Mouse (Mus musculus) duodenum, adult 2 months (tissue): ENCODE data around the gene Zfp839. TPM values are rescaled to one million over a fixed set of nuclear protein-coding genes. Genes with fewer than 3 reads are reported as not detected.

Experiments
- polyA plus RNA-seq: library from polyadenylated mRNA; depleted of rRNA; stranded (reverse); fragments of >200 nt; gene quantifications from 2 replicates; pipeline ENCODE4 v1.2.3, GENCODE M21; 2012; ENCODE audit warnings: low replicate concordance; rRNA removed

The Zfp839 gene
- polyA plus RNA-seq: 2.6 and 5.6 TPM in 2 replicates

DNA sequence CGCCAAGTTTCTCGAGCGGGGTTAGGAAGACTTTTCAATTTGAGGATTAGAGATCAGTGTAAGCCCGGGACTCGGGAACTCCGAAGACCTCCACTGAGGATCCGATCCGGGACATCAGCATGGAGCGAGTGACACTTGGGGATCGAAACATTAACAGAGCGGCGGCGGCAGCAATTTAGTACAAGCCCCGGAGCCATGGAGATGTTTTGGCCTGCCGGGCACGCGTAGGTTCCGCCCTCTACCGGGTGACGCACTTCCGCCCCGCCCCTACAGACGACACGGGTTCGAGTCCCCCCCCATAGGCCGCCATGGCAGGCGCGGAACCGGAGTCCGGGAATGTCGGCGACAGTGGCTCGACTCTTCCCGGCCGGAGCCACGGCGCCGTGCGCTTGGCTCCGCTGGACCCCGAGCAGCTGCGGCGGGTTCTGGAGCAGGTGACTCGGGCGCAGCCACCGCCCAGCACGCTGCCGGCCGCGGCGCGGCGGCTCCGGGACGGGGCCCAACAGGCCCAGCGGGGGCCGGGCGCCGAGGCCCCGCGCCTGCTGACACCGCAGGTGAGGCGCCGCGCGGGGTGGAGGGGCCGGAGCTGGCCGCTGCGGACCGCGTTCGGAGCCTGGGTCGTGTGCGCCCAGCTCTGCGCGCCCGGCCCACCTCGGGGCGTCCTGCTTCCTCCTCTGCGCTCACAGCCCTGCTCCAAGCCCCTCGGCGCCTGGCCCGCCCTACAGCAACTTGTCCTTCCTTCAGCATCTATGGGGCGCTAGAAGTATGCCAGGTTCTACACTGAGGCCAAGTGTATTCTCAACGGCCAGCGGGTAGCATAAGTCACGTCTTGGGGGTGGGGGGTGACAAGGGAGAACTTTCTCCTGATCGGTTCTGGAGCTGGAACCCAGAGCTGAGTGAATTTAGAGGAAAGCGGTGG lies at the start of gene Zfp839:
Gene Zfp839, plus strand, starts transcription at position 244 of the 919 bp plus-strand sequence.

DNA sequence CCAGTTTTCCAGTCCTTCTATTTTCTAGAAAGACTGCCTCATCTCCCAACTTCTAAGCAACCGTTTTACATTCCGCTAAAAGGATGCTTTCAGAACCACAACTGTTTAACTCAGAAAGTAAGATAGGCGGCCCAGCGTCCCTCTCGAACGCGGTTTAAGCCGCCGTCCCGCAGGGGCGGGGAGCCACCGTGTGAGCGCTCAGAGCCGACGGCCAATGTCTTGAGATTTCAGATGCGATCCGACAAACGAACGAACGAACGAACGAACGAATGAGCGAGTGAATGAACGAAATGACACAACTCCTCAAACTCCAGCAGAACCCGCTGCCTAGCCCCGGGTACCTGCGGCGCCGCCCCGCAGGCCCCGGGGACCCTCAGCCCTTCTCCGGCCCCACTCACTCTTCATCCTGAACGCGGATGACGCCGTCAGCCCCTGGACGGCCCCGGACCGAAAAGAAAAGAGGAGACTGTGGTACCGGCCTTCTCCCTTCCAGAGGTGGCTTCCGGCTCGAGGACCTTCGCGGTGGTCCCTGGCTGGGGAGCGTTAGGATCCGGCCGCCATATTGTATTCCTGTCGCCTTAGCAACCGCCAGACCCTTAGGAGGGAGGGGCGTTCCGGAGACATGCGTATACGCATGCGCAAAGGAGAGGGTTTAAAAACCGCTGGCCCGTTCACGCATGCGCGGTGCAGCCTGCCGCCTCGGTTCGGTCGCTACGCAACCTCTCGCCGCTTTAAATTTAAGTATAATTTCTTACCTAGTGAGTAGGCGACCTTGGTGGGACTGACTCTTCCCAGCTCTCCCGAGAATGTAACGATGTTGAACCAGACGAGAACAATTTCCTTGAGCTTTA lies 9.5 kb upstream of the Zfp839 start, which contains the start of gene Mok:
Gene Mok, minus strand, starts transcription at position 592 of the 851 bp plus-strand sequence.

DNA sequence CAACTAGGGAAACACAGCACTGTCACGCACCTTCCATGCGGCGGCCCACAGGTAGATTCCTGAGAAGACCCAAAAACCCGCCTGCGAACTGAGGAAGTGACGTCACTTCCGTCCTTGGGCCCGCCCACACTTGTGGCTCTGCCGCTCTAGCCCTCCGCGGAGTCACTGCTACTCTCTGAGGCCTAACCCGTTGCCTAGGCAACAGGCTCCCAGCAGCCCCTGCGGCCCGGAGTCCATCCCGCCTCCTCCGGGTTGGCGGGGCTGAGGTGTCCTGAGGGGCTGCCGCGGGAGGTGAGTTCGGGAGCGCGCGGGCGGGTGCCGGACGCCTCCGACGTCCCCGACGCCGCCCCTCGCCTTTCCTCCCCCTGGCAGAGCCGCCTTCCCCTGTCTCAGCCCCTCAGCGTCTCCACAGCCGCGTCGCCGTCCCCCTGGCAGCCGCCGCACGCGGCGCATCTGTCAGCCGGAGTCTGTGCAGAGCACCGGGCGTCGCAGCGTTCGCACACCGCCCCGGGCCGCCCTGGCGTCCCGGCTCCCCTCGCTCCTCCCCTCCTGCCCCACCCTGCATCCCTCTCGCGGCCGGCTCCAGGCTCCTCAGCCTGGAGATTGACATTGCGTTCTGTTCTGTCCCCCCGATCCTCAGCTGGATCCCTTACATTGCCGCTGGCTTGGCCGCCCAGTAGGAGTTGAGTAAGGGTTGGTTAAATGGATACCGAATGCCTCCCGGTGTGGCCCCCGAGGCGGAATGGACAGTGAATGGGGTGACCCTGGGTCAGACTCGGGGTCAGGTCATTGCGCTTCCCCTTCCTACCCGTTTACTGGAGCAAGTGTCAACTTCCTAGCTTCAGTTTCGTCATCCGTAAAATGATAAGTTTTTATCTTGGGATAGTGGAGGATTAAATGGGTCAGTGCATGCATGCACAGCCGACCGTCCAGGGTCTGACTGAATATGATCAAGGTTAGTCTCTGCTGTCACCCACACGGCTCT lies 39.3 kb downstream of the Zfp839 start, which contains the start of the genes Cinp and Tecpr2:
Gene Cinp, minus strand, starts transcription at position 110 of the 985 bp plus-strand sequence.
Gene Tecpr2, plus strand, starts transcription at position 229 of the 985 bp plus-strand sequence.

Other genes with a start within 250 kb of the Zfp839 start
- 174 TPM in 2 replicates for gene Dync1h1, start 248.8 kb upstream of the Zfp839 start, polyA plus RNA-seq
- gene 1700001K19Rik, start 167.6 kb upstream of the Zfp839 start, polyA plus RNA-seq: not detected in 2 replicates
- 9.4 and 10.4 TPM in 2 replicates for gene Hsp90aa1, start 147.5 kb upstream of the Zfp839 start, polyA plus RNA-seq
- 9.4 and 16.7 TPM in 2 replicates for gene Wdr20, start 112.3 kb upstream of the Zfp839 start, polyA plus RNA-seq
- gene Mok, start 9.3 kb upstream of the Zfp839 start, polyA plus RNA-seq: 0.12 and 0.56 TPM in 2 replicates
- 21.3 and 29.5 TPM in 2 replicates for gene Cinp, start 38.9 kb downstream of the Zfp839 start, polyA plus RNA-seq
- gene Tecpr2, start 39.0 kb downstream of the Zfp839 start, polyA plus RNA-seq: 1.4 and 4.4 TPM in 2 replicates
- gene Ankrd9, start 128.8 kb downstream of the Zfp839 start, polyA plus RNA-seq: 183 and 263 TPM in 2 replicates
- gene Rcor1, start 189.1 kb downstream of the Zfp839 start, polyA plus RNA-seq: 3.6 and 5.0 TPM in 2 replicates